In the genomic region with DNA sequence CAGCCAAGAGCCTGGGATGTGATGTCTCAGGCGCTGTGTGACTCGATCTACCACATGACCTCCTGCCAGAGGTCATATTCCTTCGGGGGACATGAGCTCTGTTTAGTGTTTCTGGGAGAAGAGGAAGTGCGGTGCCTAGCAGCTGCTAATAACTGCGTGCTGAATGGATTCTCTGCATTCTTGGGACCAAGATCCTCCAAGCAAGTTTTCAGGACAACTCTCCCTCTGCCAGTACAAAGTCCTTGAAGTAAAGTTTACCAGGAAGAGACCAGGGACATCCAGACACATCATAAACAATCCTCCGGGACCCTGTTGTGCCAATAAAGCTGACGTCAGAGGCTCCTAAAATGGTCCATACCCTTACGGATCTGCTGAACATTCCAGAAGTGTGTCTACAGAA, we compare ENCODE assay signal across 13 mouse cellular contexts. TPM values are rescaled to one million over a fixed set of nuclear protein-coding genes. Genes with fewer than 3 reads are reported as not detected.
DNase-seq lines count a peak whose midpoint lies in the region; ATAC-seq and TF ChIP-seq lines count a peak whose summit lies in the region.
"Had no signal": no experiment of that assay in that cellular context is flagged by ENCODE, and none has a peak within 500 bp of the region (broad histone marks: within the 10 kb centered on the region; RNA-seq: fewer than 3 reads in every experiment).

No protein-coding gene starts in this region.

- TF ChIP-seq CTCF in hindbrain, postnatal 0 days (IDR thresholded peaks at IDR 0.05; ENCODE audit: low read depth), result no peak

- H3K9me3 ChIP-seq in hindbrain, postnatal 0 days (ENCODE audit: low read length), result no peaks in the 10 kb centered on the region
- H3K9me3 ChIP-seq in hindbrain, embryonic 16.5 days (ENCODE audit: control insufficient read depth, low read length), result no peaks in the 10 kb centered on the region
- no peaks in the 10 kb centered on the region for H3K9me3 ChIP-seq in lung, embryonic 16.5 days (ENCODE audit: control insufficient read depth, low read length)
- H3K9me3 ChIP-seq in limb, embryonic 12.5 days, result no peaks in the 10 kb centered on the region
- H3K9me3 ChIP-seq: liver, embryonic 12.5 days; neural tube, embryonic 15.5 days had no signal

- 68% methylated on average over 8 of the region's 8 CpGs for WGBS in hindbrain, postnatal 0 days
- WGBS in hindbrain, embryonic 16.5 days, result 75% methylated on average over 8 of the region's 8 CpGs
- WGBS in lung, embryonic 16.5 days, result 25% methylated on average over 8 of the region's 8 CpGs
- WGBS in limb, embryonic 12.5 days, result 27% methylated on average over 8 of the region's 8 CpGs

- H3K4me2 ChIP-seq in hindbrain, postnatal 0 days (ENCODE audit: low read depth, low read length), result no peak overlapping the region
- no peak overlapping the region for H3K4me2 ChIP-seq in hindbrain, embryonic 16.5 days (ENCODE audit: low read length)
- H3K4me2 ChIP-seq in lung, embryonic 16.5 days (ENCODE audit: low read depth, low read length), result no peak overlapping the region
- H3K4me2 ChIP-seq in limb, embryonic 12.5 days, result no peak overlapping the region
- H3K4me2 ChIP-seq: liver, embryonic 12.5 days; neural tube, embryonic 15.5 days had no signal

- peaks cover 4% of the 10 kb centered on the region; the same call in 1 of the 2 replicates for H3K36me3 ChIP-seq in hindbrain, postnatal 0 days (ENCODE audit: insufficient read depth, low read length)
- peaks cover 6% of the 10 kb centered on the region; the same call in 1 of the 2 replicates for H3K36me3 ChIP-seq in hindbrain, embryonic 16.5 days (ENCODE audit: control insufficient read depth, insufficient read depth, low read length)
- H3K36me3 ChIP-seq in lung, embryonic 16.5 days (ENCODE audit: control insufficient read depth, insufficient read depth, low read length), result peaks cover 10% of the 10 kb centered on the region
- peaks cover 27% of the 10 kb centered on the region for H3K36me3 ChIP-seq in limb, embryonic 12.5 days

- H3K27ac ChIP-seq in hindbrain, postnatal 0 days, result peak overlapping the region; percentile 15; the same call in 1 of the 2 replicates
- H3K27ac ChIP-seq in hindbrain, embryonic 16.5 days (ENCODE audit: low read depth, low read length), result no peak overlapping the region
- H3K27ac ChIP-seq in lung, embryonic 16.5 days (ENCODE audit: low read length), result peak overlapping the region; percentile 88
- H3K27ac ChIP-seq in limb, embryonic 12.5 days, result 0 out of 2 replicates have a peak overlapping the region, but pooled peaks have one; percentile 7
- H3K27ac ChIP-seq: liver, embryonic 12.5 days; neural tube, embryonic 15.5 days had no signal

- no peaks in the 10 kb centered on the region for H3K27me3 ChIP-seq in hindbrain, postnatal 0 days (ENCODE audit: insufficient read depth, low read length)
- no peaks in the 10 kb centered on the region for H3K27me3 ChIP-seq in hindbrain, embryonic 16.5 days (replicated peaks; ENCODE audit: control insufficient read depth, insufficient read depth, low read length)
- no peaks in the 10 kb centered on the region for H3K27me3 ChIP-seq in lung, embryonic 16.5 days (ENCODE audit: control insufficient read depth, insufficient read depth, low read depth, low read length)
- no peaks in the 10 kb centered on the region for H3K27me3 ChIP-seq in limb, embryonic 12.5 days
- H3K27me3 ChIP-seq: liver, embryonic 12.5 days; neural tube, embryonic 15.5 days had no signal

- ATAC-seq in hindbrain, postnatal 0 days, result no peak
- ATAC-seq in hindbrain, embryonic 16.5 days, result no peak
- ATAC-seq in lung, embryonic 16.5 days (ENCODE audit: low read depth), result peak; percentile 43
- no peak for ATAC-seq in limb, embryonic 12.5 days (ENCODE audit: insufficient number of reproducible peaks, insufficient read depth, low FRiP score, low TSS enrichment, low read depth)
- ATAC-seq: liver, embryonic 12.5 days had no signal

- no peak overlapping the region for H3K9ac ChIP-seq in hindbrain, postnatal 0 days (replicated peaks; ENCODE audit: low read length)
- no peak overlapping the region for H3K9ac ChIP-seq in hindbrain, embryonic 16.5 days (ENCODE audit: low read depth, low read length)
- H3K9ac ChIP-seq in lung, embryonic 16.5 days (ENCODE audit: low read length), result no peak overlapping the region
- H3K9ac ChIP-seq in limb, embryonic 12.5 days (replicated peaks), result no peak overlapping the region
- H3K9ac ChIP-seq: liver, embryonic 12.5 days; neural tube, embryonic 15.5 days had no signal

- H3K4me1 ChIP-seq in hindbrain, postnatal 0 days (ENCODE audit: insufficient read depth, low read length), result no peaks in the 10 kb centered on the region
- H3K4me1 ChIP-seq in hindbrain, embryonic 16.5 days (ENCODE audit: control insufficient read depth, insufficient read depth, low read depth, low read length), result peaks cover 5% of the 10 kb centered on the region
- H3K4me1 ChIP-seq in lung, embryonic 16.5 days (replicated peaks; ENCODE audit: control insufficient read depth, insufficient read depth, low read length), result peaks cover 47% of the 10 kb centered on the region
- H3K4me1 ChIP-seq in limb, embryonic 12.5 days (replicated peaks), result peaks cover 20% of the 10 kb centered on the region

- H3K4me3 ChIP-seq in hindbrain, postnatal 0 days (ENCODE audit: low read length), result no peak overlapping the region
- H3K4me3 ChIP-seq in hindbrain, embryonic 16.5 days (ENCODE audit: low read length), result no peak overlapping the region
- H3K4me3 ChIP-seq in lung, embryonic 16.5 days (ENCODE audit: low read length), result no peak overlapping the region
- H3K4me3 ChIP-seq in limb, embryonic 12.5 days (replicated peaks), result no peak overlapping the region
- H3K4me3 ChIP-seq: liver, embryonic 12.5 days; neural tube, embryonic 15.5 days had no signal

- no peak for DNase-seq in hindbrain, postnatal 0 days (ENCODE audit: low spot score)
- DNase-seq in lung, postnatal 14 days, result no peak
- no peak for DNase-seq in thymus, postnatal 36 days
- no peak for DNase-seq in cerebellum, adult 8-10 months
- DNase-seq: cerebellum, adult 9-11 months; gastrocnemius, postnatal 10 days; midbrain, embryonic 14.5 days; right cerebral cortex, postnatal 14 days had no signal

RNA-seq across cellular contexts. Expression of a gene that starts 46.5 kb away (rescaled TPM):
- 30.2 and 42.8 TPM in 2 replicates for total RNA-seq in hindbrain, postnatal 0 days (2014; rRNA removed)
- polyA plus RNA-seq in hindbrain, postnatal 0 days (2015; fragmentation: Nextera tagmentation; extraction: Ambion mirVana), result 140 and 145 TPM in 2 replicates
- 163 and 169 TPM in 2 replicates for polyA plus RNA-seq in hindbrain, embryonic 16.5 days (2015; fragmentation: Nextera tagmentation; extraction: Ambion mirVana)
- 176 and 183 TPM in 2 replicates for polyA plus RNA-seq in lung, embryonic 16.5 days (2015; fragmentation: Nextera tagmentation; extraction: Ambion mirVana)
- polyA plus RNA-seq in limb, embryonic 12.5 days (2016; fragmentation: Nextera tagmentation; extraction: Ambion mirVana), result 172 and 173 TPM in 2 replicates
